Mouse (Mus musculus): ENCODE data around the gene Htr6.

DNA sequence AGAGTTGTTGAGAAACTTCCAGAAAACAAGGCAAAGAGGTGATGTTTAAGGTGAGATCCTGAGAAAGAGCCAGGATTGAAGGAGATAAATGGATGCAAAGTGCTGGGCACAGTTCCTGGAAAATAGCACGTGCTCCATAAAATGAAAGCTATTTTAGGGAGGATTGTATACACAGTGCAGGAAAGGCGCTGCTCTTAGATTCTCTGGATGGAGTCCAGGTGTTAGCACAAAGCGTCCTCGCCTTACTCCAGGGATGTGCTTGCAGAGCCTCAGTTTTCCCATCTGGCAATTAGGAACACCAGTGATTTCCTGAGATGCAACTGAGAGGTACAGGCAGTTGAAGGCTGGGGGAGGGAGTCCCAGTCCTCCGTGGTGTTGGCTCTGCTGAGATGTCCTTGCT is 20.8 kb upstream of the Htr6 start:
- TF ChIP-seq CTCF (IDR thresholded peaks at IDR 0.05; ENCODE audit: low read depth) (no peak), EP300 (IDR thresholded peaks at IDR 0.05; ENCODE audit: low read depth) (no peak)
